Mouse (Mus musculus) layer of hippocampus, adult 18-20 months (tissue): Measurements from ENCODE around the gene A430078G23Rik. TPM values are rescaled to one million over a fixed set of nuclear protein-coding genes. Genes with fewer than 3 reads are reported as not detected.

ENCODE experiments used
- DNase-seq, 2 experiments: peaks; one replicate each; pipeline ENCODE4 v3.0.0; 2022; ENCODE audit warnings: low spot score in 2 of 2
- total RNA-seq, 2 experiments: library from RNA; stranded (reverse); gene quantifications; 2 replicates each; pipeline ENCODE4 v1.2.3; 2021

A430078G23Rik gene
- total RNA-seq, 2 experiments from 2014 or later = not detected

DNA sequence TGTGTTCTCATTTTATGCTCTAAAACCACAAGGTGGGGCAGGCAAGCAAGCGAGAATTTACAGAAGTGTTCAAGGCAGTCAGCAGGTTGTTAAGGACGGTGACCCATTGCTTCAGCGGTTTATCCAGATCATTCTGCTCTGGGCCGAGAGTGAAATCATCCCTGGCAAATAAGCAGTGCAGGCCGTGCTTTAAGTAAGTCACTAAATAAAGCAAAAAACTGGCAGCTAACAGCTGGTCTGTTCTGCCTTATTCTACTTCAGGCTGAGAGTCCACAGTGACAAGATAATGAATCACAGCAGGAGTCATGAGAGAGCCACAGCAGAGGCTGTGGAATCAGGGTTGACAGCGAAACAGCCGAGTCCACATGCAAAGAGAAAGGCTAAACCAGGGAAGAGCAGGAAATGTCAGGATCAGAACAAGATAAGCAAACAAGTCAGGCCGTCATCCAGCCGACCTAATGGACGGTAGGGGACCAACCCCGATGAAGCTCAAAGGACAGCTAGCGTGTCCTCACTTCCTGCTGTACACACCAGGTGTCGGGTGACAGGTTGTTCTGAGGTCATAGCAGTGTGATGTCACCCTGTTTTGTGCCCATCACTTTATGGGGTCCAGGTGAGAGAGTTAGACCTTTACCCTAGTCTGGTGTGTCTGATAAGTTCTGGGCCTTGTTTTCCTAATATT lies 4.9 kb upstream of the A430078G23Rik start:
- peak in 1 of 2 experiments; percentile 9 for DNase-seq

DNA sequence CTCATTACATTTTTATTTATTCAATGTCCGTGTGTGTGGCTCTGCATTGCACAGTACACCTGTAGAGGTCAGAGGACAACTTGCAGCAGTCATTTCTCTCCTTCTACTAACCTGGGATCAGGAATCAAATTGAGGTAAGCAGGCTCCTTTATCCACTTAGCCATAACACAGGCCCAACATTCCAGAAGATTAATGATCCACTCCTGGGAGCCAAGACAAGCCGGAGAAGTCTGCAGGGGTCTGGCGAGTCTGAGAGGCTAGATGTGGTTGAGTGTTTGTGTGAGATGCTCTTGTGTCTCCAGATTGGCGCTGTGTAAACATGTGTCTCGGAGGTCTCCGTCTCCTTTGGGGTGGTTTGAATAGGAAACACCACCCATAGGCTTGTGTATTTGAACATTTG lies 2.5 kb upstream of the A430078G23Rik start:
- DNase-seq = no peak

DNA sequence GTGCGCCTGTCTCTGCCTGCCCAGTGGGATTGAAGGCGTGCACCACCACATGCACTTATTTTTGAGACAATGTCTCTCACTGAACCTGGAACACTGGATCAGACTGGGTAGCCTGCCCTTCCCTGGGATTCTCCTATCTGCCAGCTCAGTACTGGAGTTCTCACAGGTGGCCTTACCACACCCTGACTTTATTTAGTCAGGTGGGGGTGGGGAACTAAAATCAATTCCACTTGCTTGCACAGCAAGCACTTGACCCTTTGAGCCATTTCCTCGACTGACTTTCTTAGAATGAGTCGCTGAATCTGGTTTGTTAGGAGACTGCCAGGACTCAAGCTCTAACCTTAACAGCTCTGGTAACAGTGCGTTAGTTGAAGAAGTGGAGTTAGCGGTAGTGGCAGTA lies 500 bp upstream of the A430078G23Rik start:
- DNase-seq = no peak

- no peak for DNase-seq
Measured at GRCm38 (mm10) chr8:3353811-3354442, 712 bp downstream of the A430078G23Rik start.

DNA sequence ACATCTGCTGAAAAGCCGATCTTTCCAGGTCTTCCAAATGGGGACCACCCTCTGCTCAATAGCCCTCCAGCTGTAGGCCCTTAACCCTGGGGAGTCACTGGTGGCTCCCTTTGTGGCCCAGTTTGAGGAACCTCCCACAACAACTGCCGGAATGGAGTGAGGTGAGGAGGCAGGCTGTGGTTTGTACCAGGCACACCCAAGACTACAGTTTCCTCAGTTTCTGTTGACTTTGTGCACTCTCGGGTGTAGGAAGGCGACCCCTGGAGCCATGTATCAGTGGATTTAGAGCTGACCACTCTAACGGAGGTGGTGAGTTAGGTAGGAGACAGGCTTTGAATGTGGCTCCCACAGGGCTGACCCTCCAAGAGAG lies 1.2 kb downstream of the A430078G23Rik start:
- no peak for DNase-seq

- DNase-seq = no peak
Measured at GRCm38 (mm10) chr8:3355586-3355985, 2.4 kb downstream of the A430078G23Rik start.

GRCm38 (mm10) chr8:3358060-3358459 lies 4.8 kb downstream of the A430078G23Rik start:
- DNase-seq = peak; percentile 60 to 90

DNA sequence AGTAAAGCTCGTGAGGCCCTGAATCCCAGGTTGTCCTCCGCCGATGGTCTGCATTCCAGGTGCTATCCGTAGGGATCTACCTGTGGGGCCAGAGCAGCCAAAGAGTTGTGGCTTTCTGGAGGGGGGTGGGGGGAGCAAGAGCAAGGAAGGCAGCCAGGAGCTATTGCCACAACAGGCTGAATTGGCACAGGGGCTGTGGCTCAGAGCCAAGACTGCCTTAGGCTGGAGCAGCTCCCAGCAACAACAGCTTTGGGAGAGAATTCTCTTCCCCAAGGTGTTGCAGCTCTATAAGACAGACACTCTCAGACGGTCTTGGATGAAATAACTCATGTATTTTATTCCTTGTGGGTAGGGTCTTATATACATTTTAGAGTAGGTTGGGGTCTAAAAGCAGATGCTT lies 13.9 kb downstream of the A430078G23Rik start:
- DNase-seq = no peak

DNA sequence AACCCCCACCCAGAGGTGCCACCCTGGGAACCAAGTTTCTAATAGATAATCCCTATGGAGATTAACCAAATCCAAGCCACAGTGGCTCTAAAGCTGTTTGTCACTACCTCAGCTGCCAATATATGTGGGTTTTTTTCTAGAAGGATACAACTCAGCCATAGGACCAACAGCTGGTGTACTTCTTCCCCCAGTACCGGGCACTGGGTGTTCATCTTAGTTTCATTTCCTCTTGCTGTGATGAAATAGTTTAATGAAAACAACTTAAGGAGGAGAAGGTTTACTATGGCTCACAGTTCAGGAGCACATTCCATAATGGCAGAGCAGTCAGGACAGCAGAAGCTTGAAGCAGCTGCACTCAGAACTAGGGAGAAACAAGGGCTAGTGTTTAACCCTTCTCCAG lies 14.9 kb downstream of the A430078G23Rik start:
- no peak for DNase-seq

DNA sequence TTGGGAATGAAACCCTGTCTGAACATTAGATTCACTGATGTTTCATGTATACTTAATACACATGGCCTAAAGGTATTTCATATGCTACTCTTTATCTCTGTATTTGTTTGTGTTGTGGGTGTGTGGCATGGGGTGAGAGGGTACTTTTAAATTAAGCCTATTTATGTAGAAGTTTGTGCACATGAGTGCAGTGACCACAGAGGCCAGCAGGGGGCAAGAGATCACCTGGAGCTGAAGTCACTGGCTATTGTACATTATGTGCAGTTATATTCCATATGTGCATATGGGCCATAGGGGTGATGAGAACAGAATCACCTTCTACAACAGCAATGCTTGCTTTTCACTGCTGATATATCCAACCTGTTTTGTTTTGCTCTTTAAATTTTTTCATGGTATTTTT lies 22.5 kb downstream of the A430078G23Rik start:
- no peak for DNase-seq

DNA sequence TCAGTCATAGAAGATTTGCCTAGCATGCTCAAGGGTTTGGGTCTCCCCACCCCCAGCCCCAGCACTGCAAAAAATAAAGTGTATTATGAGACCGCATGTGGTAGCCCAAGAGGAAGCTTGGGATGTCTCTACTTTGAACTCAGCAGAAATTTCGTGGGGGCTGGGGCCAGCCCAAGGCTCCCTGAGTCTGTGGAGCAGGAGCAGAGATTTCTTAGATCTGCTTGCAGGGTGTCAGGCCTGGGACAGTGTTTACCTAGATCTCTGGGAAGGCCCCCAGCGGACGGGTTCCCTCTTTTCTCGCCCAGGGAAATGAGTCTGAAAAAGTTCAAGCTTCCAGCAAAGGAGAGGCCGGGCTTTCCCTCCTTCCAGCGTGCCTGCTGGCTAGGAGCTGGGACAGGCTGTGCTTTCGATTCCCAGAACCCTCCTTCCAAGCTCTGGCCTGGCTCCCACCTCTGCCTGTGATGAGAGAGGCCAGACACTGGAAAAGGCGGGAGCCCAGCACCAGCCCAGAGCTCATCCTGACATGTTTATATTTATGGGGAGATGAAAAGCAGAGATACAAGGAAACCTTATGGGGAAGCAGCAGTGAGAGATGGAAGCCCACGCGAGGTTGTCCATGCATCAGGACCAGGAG lies 23.5 kb downstream of the A430078G23Rik start:
- no peak for DNase-seq

DNA sequence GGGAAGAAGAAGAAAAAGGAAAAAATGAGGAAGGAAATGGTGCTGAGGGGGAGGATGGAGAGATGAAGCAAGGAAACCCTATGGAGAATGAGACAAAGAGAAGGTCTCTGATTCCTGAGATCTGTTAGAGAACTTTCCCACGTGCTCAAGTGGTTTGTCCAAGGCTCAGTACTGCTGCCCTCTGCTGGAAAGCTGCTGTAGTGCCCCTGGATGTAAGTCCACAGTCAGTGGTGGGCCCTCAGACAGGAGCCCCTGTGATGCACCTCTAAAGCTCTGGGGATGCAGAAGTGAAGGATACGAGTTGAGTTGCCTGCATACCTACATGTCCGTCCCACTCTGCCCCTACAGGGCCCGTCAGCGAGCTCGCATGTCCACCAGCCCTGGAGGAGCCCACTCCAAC lies 34.1 kb downstream of the A430078G23Rik start:
- DNase-seq = peak; percentile 33 to 72

DNA sequence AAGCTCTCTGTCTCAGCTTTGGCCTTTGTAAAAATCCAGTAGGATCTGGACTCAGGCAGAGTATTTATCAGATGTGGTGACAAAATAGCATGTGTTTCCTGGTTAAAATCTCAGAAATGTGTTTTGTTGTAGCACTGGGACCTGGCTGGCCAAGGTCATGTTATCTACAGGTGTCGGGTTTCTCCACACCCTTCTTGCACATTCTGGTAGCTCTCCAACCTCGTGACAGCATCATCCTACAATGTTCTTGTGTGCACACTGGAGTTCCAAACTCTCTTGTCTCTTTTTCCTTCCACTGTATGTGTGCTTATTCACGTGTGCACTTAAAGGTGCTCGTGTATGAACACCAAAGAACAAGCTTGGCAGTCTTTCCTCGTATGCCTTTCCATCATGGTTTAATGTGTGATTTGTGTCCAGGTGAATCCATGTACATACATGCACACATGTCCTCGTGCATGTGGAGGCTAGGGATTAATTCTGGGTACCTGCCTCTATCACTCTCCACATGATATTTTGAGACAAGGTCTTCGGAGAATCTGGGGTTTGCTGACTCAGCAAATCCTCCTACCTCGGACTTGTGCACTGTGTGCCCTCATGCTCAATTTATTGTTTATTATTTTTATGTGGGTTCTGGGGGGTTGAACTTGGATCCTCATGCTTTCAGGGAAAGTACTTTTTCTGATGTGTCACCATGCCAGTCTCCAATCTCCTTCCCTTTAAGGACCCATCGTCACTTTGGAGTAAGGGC lies 35.5 kb downstream of the A430078G23Rik start:
- no peak for DNase-seq

- no peak for DNase-seq
Measured at GRCm38 (mm10) chr8:3389506-3389905, 36.3 kb downstream of the A430078G23Rik start.

DNA sequence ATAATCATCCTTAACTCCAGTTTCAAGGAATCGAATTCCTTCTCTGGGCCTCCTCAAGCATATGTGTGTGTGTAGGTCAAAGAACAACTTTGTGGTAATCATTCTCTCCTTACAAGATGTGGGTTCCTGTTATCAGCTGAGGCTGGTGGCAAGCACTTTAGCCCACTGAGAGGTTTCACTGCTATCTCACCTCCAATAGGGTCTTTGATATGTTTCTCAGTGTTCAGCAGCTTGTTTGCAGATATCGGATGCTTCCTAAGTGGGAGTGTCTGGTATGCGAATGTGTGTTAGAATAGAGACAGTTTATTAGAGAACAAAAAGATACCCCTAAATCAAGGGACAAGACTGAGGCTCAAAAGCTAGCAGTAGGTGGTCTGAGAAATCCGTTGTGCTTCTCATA lies 39.1 kb downstream of the A430078G23Rik start:
- no peak for DNase-seq

GRCm38 (mm10) chr8:3392771-3393710 lies 39.8 kb downstream of the A430078G23Rik start, which contains the start of gene Arhgef18:
TSS of gene Arhgef18 (plus strand) at chr8:3393006.
- DNase-seq = peak; percentile 79 to 90

- peak in 1 of 2 experiments; percentile 32 for DNase-seq
Measured at GRCm38 (mm10) chr8:3394600-3394999, 41.4 kb downstream of the A430078G23Rik start.

- no peak for DNase-seq
Measured at GRCm38 (mm10) chr8:3395246-3395645, 42.0 kb downstream of the A430078G23Rik start.

GRCm38 (mm10) chr8:3397597-3397996 lies 44.4 kb downstream of the A430078G23Rik start:
- no peak for DNase-seq

GRCm38 (mm10) chr8:3400509-3400908 lies 47.3 kb downstream of the A430078G23Rik start:
- peak in 1 of 2 experiments; percentile 13 for DNase-seq

DNA sequence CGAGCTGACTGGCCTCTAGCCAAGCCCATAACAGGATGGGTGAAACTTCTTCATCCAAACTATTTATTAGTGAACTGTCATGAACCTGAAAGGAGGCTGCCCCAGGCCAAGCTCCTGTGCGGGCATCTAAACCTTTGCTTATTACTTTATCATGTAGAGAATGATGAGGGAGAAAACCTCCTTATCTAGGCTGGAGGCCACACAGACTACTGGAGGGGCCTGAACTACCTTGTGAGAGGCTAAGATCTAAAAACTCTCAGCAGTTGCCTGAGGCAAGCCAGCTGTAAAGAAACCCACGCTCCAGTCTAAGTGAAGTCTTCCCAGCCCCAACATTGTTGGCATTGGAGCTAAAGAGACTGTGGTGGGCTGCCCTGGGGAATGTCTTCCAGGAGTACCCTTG lies 54.2 kb downstream of the A430078G23Rik start:
- no peak for DNase-seq
